Mouse (Mus musculus) spleen, postnatal 0 days (tissue): ENCODE results near the gene Plxna2. TPM values are rescaled to one million over a fixed set of nuclear protein-coding genes. Genes with fewer than 3 reads are reported as not detected.

Experiments
- polyA plus RNA-seq: library from polyadenylated mRNA; unstranded; fragments of >200 nt; fragmentation: Nextera tagmentation; extraction: Ambion mirVana; gene quantifications from 2 replicates; pipeline ENCODE4 v1.2.1, GENCODE M21; 2015

Plxna2 gene
- polyA plus RNA-seq: 1.1 and 1.6 TPM in 2 replicates

GRCm38 (mm10) chr1:194617918-194618317 lies at the start of gene Plxna2:
Plxna2 (plus strand) TSS chr1:194618218.

